Mouse (Mus musculus): Measurements from ENCODE around the gene Ott.
"Not testable (repeated sequence)": the region's sequence is repeated elsewhere in the genome, so short reads cannot be mapped to it uniquely, and the experiment has no call there.

Gene Ott

DNA sequence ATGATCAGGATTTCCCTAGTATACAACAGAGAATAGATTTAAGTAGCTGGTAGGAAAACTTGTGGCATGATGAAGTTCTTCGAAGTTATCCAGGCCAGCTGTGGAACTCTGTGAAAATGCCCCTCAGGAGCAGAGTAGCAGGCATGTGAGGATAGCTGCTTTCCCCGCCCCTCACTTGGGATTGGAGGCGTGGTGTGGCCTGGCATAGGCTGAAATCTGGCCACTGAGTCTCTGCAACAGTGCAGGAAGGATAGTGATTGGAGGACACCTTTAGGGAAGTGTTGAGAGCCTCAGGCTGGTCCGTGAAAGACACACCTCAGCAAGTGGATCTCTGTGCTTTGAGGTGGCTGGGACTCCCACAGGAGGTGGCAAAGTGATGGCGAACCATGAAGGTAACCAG is at the start of gene Ott:
Gene Ott (plus strand): TSS at position 301 of the 400 bp plus-strand sequence.
- DNase-seq (ENCODE audit: low read depth, low spot score), result not testable (repeated sequence)
